Mouse (Mus musculus) right cerebral cortex, postnatal 4 days (tissue): ENCODE measurements around the gene Ercc8.

Experiments used
- DNase-seq: peaks from one replicate; pipeline ENCODE4 v3.0.0-alpha.2; 2022

Ercc8 gene

DNA sequence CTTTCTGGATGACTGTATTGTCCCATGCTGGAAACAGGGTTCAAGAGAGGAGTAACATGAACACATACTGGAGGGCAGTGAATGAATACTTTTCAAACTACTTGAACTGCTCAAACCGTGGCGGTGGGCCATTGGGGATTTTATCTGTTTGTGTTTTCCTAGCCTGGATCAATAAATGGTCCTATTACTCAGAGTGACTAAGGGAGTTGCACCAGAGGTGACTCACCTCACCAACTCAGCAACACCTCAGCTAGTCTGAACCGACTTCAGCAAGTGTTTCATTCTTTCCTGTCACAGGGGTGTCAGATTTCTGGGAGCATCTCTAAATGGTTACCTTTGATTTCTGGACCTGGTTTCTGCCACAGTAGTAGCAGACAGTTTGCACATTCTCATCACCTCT is 70.7 kb downstream of the Ercc8 start:
- DNase-seq = no peak

DNA sequence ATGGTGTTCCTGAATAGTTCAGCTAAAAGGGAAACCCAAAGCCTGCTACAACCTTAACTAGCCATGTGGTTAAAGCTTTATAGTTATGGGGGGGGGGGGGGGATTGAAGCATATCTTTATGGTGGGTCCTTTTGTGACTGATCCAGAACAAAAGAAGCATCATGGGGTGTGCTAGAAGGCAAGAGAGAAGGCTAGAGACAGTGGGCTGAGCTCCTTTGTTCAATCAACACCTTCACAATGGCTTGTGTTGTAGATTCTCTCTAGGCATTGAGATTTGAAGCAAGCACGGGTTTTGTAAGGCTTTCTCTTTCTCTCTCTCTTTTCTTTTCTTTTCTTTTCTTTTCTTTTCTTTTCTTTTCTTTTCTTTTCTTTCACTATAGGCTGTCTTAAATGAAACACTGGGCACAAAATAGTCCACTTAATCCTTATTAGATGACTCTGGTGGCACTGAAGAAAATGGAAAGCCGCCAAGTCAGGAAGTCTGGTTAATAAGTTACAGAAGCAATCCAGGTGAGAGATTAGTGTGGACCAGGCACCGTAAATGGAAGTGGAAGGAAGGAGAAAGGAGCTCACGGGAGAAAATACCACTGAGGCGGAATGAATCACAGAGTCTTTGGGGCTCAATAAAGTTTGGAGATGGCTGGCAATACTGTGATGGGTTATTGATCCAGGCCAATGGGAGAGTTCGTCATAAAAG is 71.3 kb downstream of the Ercc8 start:
- no peak for DNase-seq

DNA sequence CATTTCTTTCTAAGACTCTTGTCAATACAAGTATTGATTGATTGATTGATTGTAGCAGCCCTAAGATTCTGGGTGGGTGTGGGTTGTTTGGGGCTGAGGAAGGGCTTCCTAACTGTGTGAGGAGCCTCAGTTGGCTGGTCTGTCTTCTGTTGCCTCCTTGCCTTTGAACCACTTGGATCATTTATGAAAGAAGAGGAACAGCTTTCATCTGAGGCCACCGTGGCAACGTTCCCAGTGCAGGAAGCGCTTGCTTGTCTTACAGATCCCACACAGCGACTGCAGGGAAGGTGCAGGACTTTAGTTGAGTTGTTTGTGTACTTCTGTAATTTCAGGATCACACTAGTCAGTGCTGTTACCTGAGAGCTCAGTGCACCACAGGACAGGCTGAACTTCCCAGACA is 81.5 kb downstream of the Ercc8 start:
- DNase-seq = peak; percentile 16

- DNase-seq = no peak
These were observed 83.2 kb downstream of the Ercc8 start for GRCm38 (mm10) chr13:108241715-108242114.
